8 mouse cellular contexts compared by ENCODE assay signal in the genomic region with DNA sequence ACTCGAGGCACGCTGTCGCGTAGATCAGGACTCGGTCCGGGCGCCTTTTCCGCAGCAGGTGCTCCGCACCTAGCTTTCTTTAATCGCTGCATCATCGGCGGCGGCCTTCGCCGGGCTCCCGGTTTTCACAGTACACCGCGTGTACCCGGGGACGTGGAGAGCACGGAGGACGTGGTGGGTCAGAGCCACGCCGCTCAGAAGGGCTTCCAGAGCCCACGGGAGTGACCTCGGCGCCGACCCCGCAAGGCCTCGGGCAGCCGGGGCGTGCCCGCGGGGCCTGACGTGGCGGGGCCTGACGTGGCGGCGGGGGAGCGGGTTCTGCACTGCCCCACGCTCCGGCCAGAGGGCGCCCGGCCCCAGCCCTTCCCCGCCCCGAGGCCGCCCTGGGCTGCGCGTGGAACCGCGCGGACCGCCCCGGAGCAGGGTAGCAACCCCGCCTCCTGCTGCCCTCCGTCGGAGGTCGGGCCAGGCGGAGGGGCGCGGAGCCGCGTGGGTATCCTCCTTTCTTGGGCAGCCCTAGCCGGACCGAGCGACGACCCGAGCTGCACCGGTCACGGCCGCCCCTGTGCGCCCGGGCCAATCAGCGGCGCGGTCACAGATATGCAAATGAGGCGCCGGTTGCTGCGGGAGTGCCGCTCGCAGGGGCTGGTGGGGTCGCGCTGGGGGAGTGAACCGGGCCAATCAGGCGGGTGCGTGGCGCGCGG.
DNase-seq lines count a peak whose midpoint lies in the region; ATAC-seq and TF ChIP-seq lines count a peak whose summit lies in the region.

No protein-coding gene starts in this region.

- H3K27ac ChIP-seq in hindbrain, embryonic 11.5 days (ENCODE audit: low read depth, low read length): peak overlapping the region; percentile 80
- peak overlapping the region; percentile 90 for H3K27ac ChIP-seq in lung, postnatal 0 days (ENCODE audit: low read length)

- DNase-seq in NIH3T3 (ENCODE audit: low read depth): peak; percentile 94
- DNase-seq in cerebellum, adult 9-11 months: peak; percentile 97
- DNase-seq in frontal cortex, adult 2 months (ENCODE audit: extremely low spot score in 1 of 2, low spot score in 1 of 2): peak; percentile 80 to 89
- DNase-seq in hindbrain, embryonic 11.5 days (ENCODE audit: low spot score): peak; percentile 88
- DNase-seq in layer of hippocampus, postnatal 10 days (ENCODE audit: low spot score in 2 of 2): peak; percentile 92 to 93
- DNase-seq in lung, postnatal 0 days (ENCODE audit: low spot score): peak; percentile 97
- peak; percentile 98 for DNase-seq in ovary, postnatal 10 days (ENCODE audit: low spot score)
- peak; percentile 93 for DNase-seq in thymus, postnatal 0 days (ENCODE audit: low spot score)

- TF ChIP-seq EP300 in lung, postnatal 0 days (IDR thresholded peaks at IDR 0.05): no peak

- peak; percentile 97 for ATAC-seq in hindbrain, embryonic 11.5 days (ENCODE audit: low FRiP score)
- ATAC-seq in lung, postnatal 0 days: peak; percentile 97

- TF ChIP-seq CTCF in lung, postnatal 0 days (IDR thresholded peaks at IDR 0.05): peak; percentile 69

- no peaks in the 10 kb centered on the region for H3K36me3 ChIP-seq in hindbrain, embryonic 11.5 days (ENCODE audit: control insufficient read depth, insufficient read depth, low read length)
- H3K36me3 ChIP-seq in lung, postnatal 0 days (ENCODE audit: insufficient read depth, low read length): no peaks in the 10 kb centered on the region

- H3K4me1 ChIP-seq in hindbrain, embryonic 11.5 days (replicated peaks; ENCODE audit: control insufficient read depth, insufficient read depth, low read length): 0 out of 2 replicates have a peak, but pooled peaks cover 3% of the 10 kb centered on the region
- H3K4me1 ChIP-seq in lung, postnatal 0 days (ENCODE audit: insufficient read depth, low read depth, low read length): no peaks in the 10 kb centered on the region

- peak overlapping the region; percentile 90 for H3K4me2 ChIP-seq in hindbrain, embryonic 11.5 days (replicated peaks; ENCODE audit: low read depth, low read length)
- H3K4me2 ChIP-seq in lung, postnatal 0 days (replicated peaks; ENCODE audit: low read depth, low read length): peak overlapping the region; percentile 99

- H3K9me3 ChIP-seq in hindbrain, embryonic 11.5 days (ENCODE audit: control insufficient read depth, low read length): no peaks in the 10 kb centered on the region
- H3K9me3 ChIP-seq in lung, postnatal 0 days (ENCODE audit: low read length): no peaks in the 10 kb centered on the region

- WGBS in hindbrain, embryonic 11.5 days: 1% methylated on average over 50 of the region's 89 CpGs
- WGBS in lung, postnatal 0 days: under 1% methylated on average over 53 of the region's 89 CpGs

- no peaks in the 10 kb centered on the region for H3K27me3 ChIP-seq in hindbrain, embryonic 11.5 days (ENCODE audit: control insufficient read depth, insufficient read depth, low read length)
- no peaks in the 10 kb centered on the region for H3K27me3 ChIP-seq in lung, postnatal 0 days (replicated peaks; ENCODE audit: insufficient read depth, low read length)

- peak overlapping the region; percentile 66 for H3K9ac ChIP-seq in hindbrain, embryonic 11.5 days (ENCODE audit: low read depth, low read length)
- H3K9ac ChIP-seq in lung, postnatal 0 days (replicated peaks; ENCODE audit: low read depth): peak overlapping the region; percentile 76

- H3K4me3 ChIP-seq in hindbrain, embryonic 11.5 days (ENCODE audit: low read depth, low read length): peak overlapping the region; percentile 86
- H3K4me3 ChIP-seq in lung, postnatal 0 days (ENCODE audit: low read depth, low read length): peak overlapping the region; percentile 81

Comparison
In these comparisons a context has a peak if more than half of its experiments do, and no peak if none do; other contexts are left out.
1. Peak in every context shown above with its lines: DNase-seq, ATAC-seq, H3K4me3 ChIP-seq and H3K27ac ChIP-seq.